Mouse (Mus musculus) neutrophil, adult 5-6 weeks (primary cell): ENCODE results near the gene Stx18. TPM values are rescaled to one million over a fixed set of nuclear protein-coding genes. Genes with fewer than 3 reads are reported as not detected.

Experiments
- ATAC-seq: fragments of 151-379, 151-347 bp; 2 replicates; pipeline ENCODE4 v1.8.0; 2017; ENCODE audit warnings: mild to moderate bottlenecking, moderate TSS enrichment; ENCODE audit not compliant: insufficient number of reproducible peaks, poor library complexity, low FRiP score, severe bottlenecking; ENCODE audit errors: extremely low read depth
- total RNA-seq: library from RNA; stranded (forward); fragments of 200-1000 nt; gene quantifications from 2 replicates; pipeline ENCODE4 v1.2.3, GENCODE M21; 2017

Gene Stx18
- total RNA-seq, 1 experiment from 2014 or later: 25.7 TPM

GRCm38 (mm10) chr5:38114526-38114925 lies 76.0 kb downstream of the Stx18 start:
- no peak for ATAC-seq

GRCm38 (mm10) chr5:38117056-38117455 lies 78.5 kb downstream of the Stx18 start:
- no peak for ATAC-seq

- no peak for ATAC-seq
Measured at GRCm38 (mm10) chr5:38119268-38119667, 80.7 kb downstream of the Stx18 start.

GRCm38 (mm10) chr5:38121699-38122098 lies 83.2 kb downstream of the Stx18 start:
- ATAC-seq: no peak

- no peak for ATAC-seq
Measured at GRCm38 (mm10) chr5:38126519-38127306, 88.2 kb downstream of the Stx18 start.

GRCm38 (mm10) chr5:38129339-38129738 lies 90.8 kb downstream of the Stx18 start:
- ATAC-seq: no peak

GRCm38 (mm10) chr5:38136247-38136646 lies 97.7 kb downstream of the Stx18 start:
- ATAC-seq: no peak

GRCm38 (mm10) chr5:38137163-38137562 lies 98.6 kb downstream of the Stx18 start:
- no peak for ATAC-seq

GRCm38 (mm10) chr5:38140893-38141292 lies 102.4 kb downstream of the Stx18 start:
- ATAC-seq: no peak

- ATAC-seq: no peak
Measured at GRCm38 (mm10) chr5:38146524-38146923, 108.0 kb downstream of the Stx18 start.

GRCm38 (mm10) chr5:38151264-38151663 lies 112.7 kb downstream of the Stx18 start:
- ATAC-seq: no peak

GRCm38 (mm10) chr5:38152201-38153108 lies 113.9 kb downstream of the Stx18 start:
- ATAC-seq: no peak

GRCm38 (mm10) chr5:38153636-38154035 lies 115.1 kb downstream of the Stx18 start:
- ATAC-seq: no peak

GRCm38 (mm10) chr5:38157481-38158020 lies 119.0 kb downstream of the Stx18 start:
- no peak for ATAC-seq

GRCm38 (mm10) chr5:38158501-38158946 lies 120.0 kb downstream of the Stx18 start:
- ATAC-seq: no peak

- no peak for ATAC-seq
Measured at GRCm38 (mm10) chr5:38158947-38159633, 120.5 kb downstream of the Stx18 start.

GRCm38 (mm10) chr5:38159634-38160413 lies 121.3 kb downstream of the Stx18 start, which contains the start of gene Nsg1:
TSS of gene Nsg1 (minus strand) at chr5:38159907.
- ATAC-seq: no peak

GRCm38 (mm10) chr5:38168497-38168896 lies 130.0 kb downstream of the Stx18 start:
- ATAC-seq: no peak
